Mouse (Mus musculus): Measurements from ENCODE around the gene Gm21488. TPM values are rescaled to one million over a fixed set of nuclear protein-coding genes. Genes with fewer than 3 reads are reported as not detected.

Gm21488 gene
- not detected in 2 replicates for polyA plus RNA-seq (2012; rRNA removed)

DNA sequence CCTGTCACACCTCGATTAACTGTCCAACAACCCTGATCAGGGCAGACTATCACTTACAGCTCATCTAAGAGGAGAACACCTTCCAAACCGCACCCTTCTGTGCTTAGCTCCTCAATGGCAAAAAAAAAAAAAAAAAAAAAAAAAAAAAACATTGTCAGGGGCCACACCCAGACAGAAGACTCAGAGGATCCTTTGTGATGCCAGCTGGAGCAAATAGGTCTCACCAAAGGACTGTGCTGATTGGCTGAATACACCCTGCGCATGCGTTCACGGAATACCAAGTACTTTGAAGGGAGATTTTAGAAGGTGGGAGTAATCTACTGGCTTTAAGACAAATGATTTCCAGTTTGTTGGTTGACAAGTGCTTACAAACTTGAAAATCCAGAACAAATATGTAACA is at the start of gene Gm21488:
TSS of gene Gm21488 (minus strand) at position 101 of the 400 bp plus-strand sequence.

